Mouse (Mus musculus) liver, embryonic 11.5 days (tissue): ENCODE results near the gene Cpt1c. TPM values are rescaled to one million over a fixed set of nuclear protein-coding genes. Genes with fewer than 3 reads are reported as not detected.
"Not testable (repeated sequence)": the region's sequence is repeated elsewhere in the genome, so short reads cannot be mapped to it uniquely, and the experiment has no call there.

Experiments used
- ATAC-seq: fragments of 200-750 bp; cut with Nextera tagmentation; replicated peaks from 2 replicates; pipeline ENCODE4 v1.8.0; 2017; ENCODE audit warnings: moderate number of reproducible peaks, mild to moderate bottlenecking, moderate TSS enrichment, moderate library complexity; ENCODE audit not compliant: low FRiP score
- DNase-seq: peaks from one replicate; pipeline ENCODE4 v3.0.0-alpha.2; 2017; ENCODE audit warnings: low spot score
- H3K27ac ChIP-seq: fragments of 300-500 bp; sonication (generic); 2 replicates; pipeline ENCODE4 v1.5.1; 2014; ENCODE audit warnings: mild to moderate bottlenecking, low read depth, low read length, control low read depth
- H3K27me3 ChIP-seq: fragments of 300-500 bp; sonication (generic); replicated peaks from 2 replicates; pipeline ENCODE4 v1.6.1; 2014; ENCODE audit warnings: low read length, mixed read lengths; ENCODE audit not compliant: control insufficient read depth, insufficient read depth
- H3K36me3 ChIP-seq: fragments of 300-500 bp; sonication (generic); 2 replicates; pipeline ENCODE4 v1.6.1; 2014; ENCODE audit warnings: mild to moderate bottlenecking, low read length, moderate library complexity, mixed read lengths; ENCODE audit not compliant: control insufficient read depth, insufficient read depth
- H3K4me1 ChIP-seq: fragments of 300-500 bp; sonication (generic); replicated peaks from 2 replicates; pipeline ENCODE4 v1.6.1; 2014; ENCODE audit warnings: low read length, mixed read lengths; ENCODE audit not compliant: control insufficient read depth, insufficient read depth
- H3K4me2 ChIP-seq: fragments of 300-500 bp; sonication (generic); 2 replicates; pipeline ENCODE4 v1.6.1; 2014; ENCODE audit warnings: mild to moderate bottlenecking, control low read depth, moderate library complexity
- H3K4me3 ChIP-seq: fragments of 300-500 bp; sonication (generic); 2 replicates; pipeline ENCODE4 v1.5.1; 2014; ENCODE audit warnings: low read depth, low read length, control low read depth
- H3K9ac ChIP-seq: fragments of 300-500 bp; sonication (generic); 2 replicates; pipeline ENCODE4 v1.6.1; 2014; ENCODE audit warnings: low read depth, low read length, control low read depth
- H3K9me3 ChIP-seq: fragments of 300-500 bp; sonication (generic); 2 replicates; pipeline ENCODE4 v1.6.1; 2016; ENCODE audit warnings: low read length, inconsistent platforms, mixed read lengths; ENCODE audit not compliant: control insufficient read depth
- WGBS: fragments of 180-500 bp; shearing (Covaris S2); extraction: QIAGEN DNeasy Blood & Tissue Kit; methylation state at CpG from one replicate; pipeline ENCODE4 v1.1.7; 2014; 5-methylcytosine and 5-hydroxymethylcytosine counted together
- polyA plus RNA-seq: library from polyadenylated mRNA; unstranded; fragments of >200 nt; fragmentation: Nextera tagmentation; extraction: Ambion mirVana; gene quantifications from 2 replicates; pipeline ENCODE4 v1.2.1, GENCODE M21; 2014

The Cpt1c gene
- 8.2 and 8.5 TPM in 2 replicates for polyA plus RNA-seq

- DNase-seq = peak; percentile 81
- Histone ChIP-seq H3K4me2 (peak within 1 kb of the TSS; percentile 75), H3K36me3 (peaks cover 38% of the 10 kb centered on the region), H3K27ac (peak within 1 kb of the TSS; percentile 74), H3K4me1 (peaks cover 23% of the 10 kb centered on the region), H3K4me3 (peak within 1 kb of the TSS; percentile 43), H3K9ac (peak within 1 kb of the TSS; percentile 52), H3K27me3 (no peaks in the 10 kb centered on the region), H3K9me3 (no peaks in the 10 kb centered on the region)
- 4% methylated on average over 22 of the region's 22 CpGs for WGBS
- ATAC-seq = peak; percentile 64
These were observed at the start of gene Cpt1c for GRCm38 (mm10) chr7:44974383-44975116. Cpt1c (minus strand) TSS chr7:44974851.

GRCm38 (mm10) chr7:45023711-45024110 is 49.1 kb upstream of the Cpt1c start:
- H3K4me2 ChIP-seq, H3K27me3 ChIP-seq, H3K4me1 ChIP-seq, H3K4me3 ChIP-seq, H3K9ac ChIP-seq, H3K27ac ChIP-seq, ATAC-seq, DNase-seq, H3K9me3 ChIP-seq: not testable (repeated sequence)
- H3K36me3 ChIP-seq = peaks cover 13% of the 10 kb centered on the region
- 73% methylated on average over 5 of the region's 5 CpGs for WGBS

GRCm38 (mm10) chr7:45020225-45020624 is 45.6 kb upstream of the Cpt1c start:
- DNase-seq = no peak

DNA sequence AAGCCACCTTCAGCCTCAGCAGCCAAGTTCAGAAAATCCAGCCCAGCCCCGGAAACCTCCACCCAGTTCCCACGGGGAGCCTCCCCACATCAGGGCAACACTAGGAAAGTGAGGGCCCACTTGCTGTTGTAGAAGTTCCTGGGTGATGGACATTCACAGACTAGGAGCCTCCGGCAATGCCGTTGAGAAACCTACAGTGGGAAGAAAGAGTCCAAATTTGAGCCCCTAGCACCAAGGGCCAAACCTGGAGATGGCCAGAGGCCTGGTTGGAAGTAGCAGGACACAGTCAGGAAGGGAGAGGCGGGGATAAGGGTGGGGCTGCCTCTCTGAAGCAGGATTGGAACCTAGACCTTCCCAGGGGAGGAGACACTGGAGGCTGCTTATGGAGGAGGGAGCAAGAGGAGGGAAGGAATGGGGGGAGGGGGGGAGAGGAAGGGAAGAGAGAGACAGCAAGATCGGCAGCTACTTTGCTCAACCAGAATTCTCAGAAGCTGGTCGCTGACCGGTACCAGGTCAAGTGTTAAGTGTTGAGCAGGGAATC is 44.5 kb upstream of the Cpt1c start:
- Histone ChIP-seq H3K9me3 (no peaks in the 10 kb centered on the region), H3K36me3 (no peaks in the 10 kb centered on the region), H3K9ac (no peak overlapping the region), H3K4me1 (peaks cover 13% of the 10 kb centered on the region), H3K4me3 (peak overlapping the region; percentile 18; the same call in 1 of the 2 replicates), H3K27ac (no peak overlapping the region), H3K27me3 (0 out of 2 replicates have a peak, but pooled peaks cover 6% of the 10 kb centered on the region), H3K4me2 (peak overlapping the region; percentile 86)
- ATAC-seq = no peak
- 28% methylated on average over 8 of the region's 8 CpGs for WGBS
- DNase-seq = no peak

More at GRCm38 (mm10) chr7:45020225-45020624, 45.6 kb upstream of the Cpt1c start:
- Histone ChIP-seq H3K4me1 (peaks cover 3% of the 10 kb centered on the region), H3K27ac (no peak overlapping the region), H3K36me3 (no peaks in the 10 kb centered on the region), H3K27me3 (0 out of 2 replicates have a peak, but pooled peaks cover 6% of the 10 kb centered on the region), H3K4me3 (no peak overlapping the region), H3K9me3 (no peaks in the 10 kb centered on the region), H3K9ac (no peak overlapping the region), H3K4me2 (no peak overlapping the region)
- no peak for ATAC-seq
- 66% methylated on average over 9 of the region's 9 CpGs for WGBS

GRCm38 (mm10) chr7:45017242-45018061 is 42.8 kb upstream of the Cpt1c start, which contains the start of gene Rras:
Rras (plus strand) TSS chr7:45017961.
- Histone ChIP-seq H3K9ac (peak within 1 kb of the TSS; percentile 69), H3K9me3 (no peaks in the 10 kb centered on the region), H3K27ac (peak within 1 kb of the TSS; percentile 96), H3K4me1 (peaks cover 26% of the 10 kb centered on the region), H3K27me3 (0 out of 2 replicates have a peak, but pooled peaks cover 6% of the 10 kb centered on the region), H3K4me2 (peak within 1 kb of the TSS; percentile 86), H3K4me3 (peak within 1 kb of the TSS; percentile 92), H3K36me3 (peaks cover 5% of the 10 kb centered on the region)
- peak; percentile 88 for ATAC-seq
- peak; percentile 86 for DNase-seq
- under 1% methylated on average over 36 of the region's 36 CpGs for WGBS

DNA sequence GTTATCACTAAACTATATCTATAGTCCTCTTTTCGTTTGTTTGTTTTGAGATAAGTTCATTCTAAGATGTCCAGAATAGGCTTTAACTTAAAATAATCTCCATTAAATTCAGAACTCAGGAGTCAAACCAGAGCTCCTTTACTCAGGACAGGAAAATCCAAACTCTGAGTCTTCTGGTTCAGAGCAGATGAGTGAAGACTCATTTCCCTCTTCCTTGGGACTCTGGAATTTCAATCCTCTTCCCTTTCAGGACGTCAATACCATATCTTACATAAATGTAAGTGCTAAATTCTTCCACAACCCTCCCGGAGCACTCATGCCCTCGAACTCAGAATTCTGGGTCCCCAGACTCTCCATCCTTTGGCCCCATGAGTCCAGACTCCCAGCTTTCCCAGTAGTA is 42.1 kb upstream of the Cpt1c start:
- peak overlapping the region; percentile 96 for H3K27ac ChIP-seq
- H3K36me3 ChIP-seq = peaks cover 12% of the 10 kb centered on the region
- 2% methylated on average over 4 of the region's 4 CpGs for WGBS
- H3K9me3 ChIP-seq = no peaks in the 10 kb centered on the region
- H3K4me3 ChIP-seq = peak overlapping the region; percentile 92
- H3K4me2 ChIP-seq = peak overlapping the region; percentile 86
- H3K9ac ChIP-seq = peak overlapping the region; percentile 69
- 0 out of 2 replicates have a peak, but pooled peaks cover 6% of the 10 kb centered on the region for H3K27me3 ChIP-seq
- no peak for DNase-seq
- ATAC-seq = no peak
- peaks cover 26% of the 10 kb centered on the region for H3K4me1 ChIP-seq

DNA sequence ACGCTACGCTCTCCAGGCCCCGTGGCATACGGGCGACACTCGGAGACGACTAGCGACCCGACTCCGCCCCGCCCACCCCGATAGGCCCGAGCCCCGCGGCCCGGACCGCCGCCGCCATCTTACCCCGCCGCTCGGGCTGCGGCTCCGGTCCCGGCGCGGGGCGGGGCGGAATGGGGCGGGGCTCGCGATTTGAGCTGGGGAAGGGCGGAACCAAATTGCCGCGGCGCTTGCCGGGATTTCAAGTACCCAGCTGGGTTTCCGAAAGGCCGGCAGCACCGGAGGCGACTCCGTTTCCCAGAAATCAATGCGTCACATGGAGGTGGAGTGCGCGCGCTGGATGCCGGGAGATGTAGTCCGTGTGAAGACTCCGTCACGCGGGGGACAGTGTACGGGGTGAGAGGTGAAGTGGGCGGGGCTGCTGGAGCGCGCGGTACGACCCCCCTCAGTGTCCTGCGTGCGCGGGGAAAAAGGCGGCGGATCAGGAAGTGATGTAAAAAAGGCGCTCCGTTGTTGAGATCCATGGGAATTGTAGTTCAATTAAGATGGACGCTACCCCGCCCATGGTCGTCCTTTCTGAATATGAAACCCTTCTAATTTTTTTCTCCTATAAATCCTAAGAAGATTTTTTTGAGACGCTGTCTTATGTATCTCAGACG is 41.4 kb upstream of the Cpt1c start, which contains the start of gene Scaf1:
TSS of gene Scaf1 (minus strand) at position 407 of the 656 bp plus-strand sequence.
- Histone ChIP-seq H3K36me3 (peaks cover 18% of the 10 kb centered on the region), H3K9ac (peak within 1 kb of the TSS; percentile 96), H3K27ac (peak within 1 kb of the TSS; percentile 96), H3K9me3 (no peaks in the 10 kb centered on the region), H3K27me3 (0 out of 2 replicates have a peak, but pooled peaks cover 5% of the 10 kb centered on the region), H3K4me1 (peaks cover 26% of the 10 kb centered on the region), H3K4me3 (peak within 1 kb of the TSS; percentile 92), H3K4me2 (peak within 1 kb of the TSS; percentile 86)
- DNase-seq (peak; percentile 99), ATAC-seq (peak; percentile 84)
- WGBS = under 1% methylated on average over 68 of the region's 69 CpGs
